Mouse (Mus musculus): ENCODE measurements around the gene C1ra. TPM values are rescaled to one million over a fixed set of nuclear protein-coding genes. Genes with fewer than 3 reads are reported as not detected.
"Not testable (repeated sequence)": the region's sequence is repeated elsewhere in the genome, so short reads cannot be mapped to it uniquely, and the experiment has no call there.

C1ra gene
- polyA plus RNA-seq, 1 experiment from 2014 or later: 24.7 TPM

DNA sequence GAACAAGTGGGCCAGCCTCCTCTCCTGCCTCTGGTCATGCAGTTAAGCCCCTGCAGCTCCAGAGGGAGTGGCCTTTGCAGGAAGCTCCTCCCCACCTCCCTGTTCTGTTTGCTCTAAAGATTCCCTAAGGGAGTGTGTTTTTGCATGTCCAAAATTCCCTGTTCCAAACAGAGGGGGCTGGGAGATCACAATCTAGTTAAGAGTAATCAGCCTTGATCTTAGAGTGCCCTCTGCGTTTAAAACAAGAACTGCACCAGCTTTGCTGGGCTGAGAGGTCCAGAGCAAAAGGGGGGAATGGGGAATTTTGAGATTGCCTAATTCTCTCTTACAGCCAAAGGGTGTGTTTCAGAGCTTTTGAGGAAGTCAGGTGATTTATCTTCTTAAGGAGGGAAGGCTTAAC lies 30.1 kb downstream of the C1ra start, which contains the start of gene C1s1:
Gene C1s1 (minus strand): TSS at position 76 of the 400 bp plus-strand sequence.
- not testable (repeated sequence) for H3K27ac ChIP-seq (ENCODE audit: low read length); H3K27me3 ChIP-seq (replicated peaks; ENCODE audit: insufficient read depth, low read length); H3K4me2 ChIP-seq (replicated peaks; ENCODE audit: low read depth, low read length); H3K36me3 ChIP-seq (ENCODE audit: insufficient read depth, low read length); H3K9ac ChIP-seq (replicated peaks; ENCODE audit: low read depth); H3K4me3 ChIP-seq (ENCODE audit: low read depth, low read length); H3K9me3 ChIP-seq (ENCODE audit: low read length); H3K4me1 ChIP-seq (ENCODE audit: insufficient read depth, low read depth, low read length)
- ATAC-seq: peak; percentile 83
- 10% methylated on average over 1 of the region's 1 CpGs for WGBS
- peak; percentile 69 for TF ChIP-seq CTCF (IDR thresholded peaks at IDR 0.05)
- peak; percentile 70 for DNase-seq (ENCODE audit: low spot score)

DNA sequence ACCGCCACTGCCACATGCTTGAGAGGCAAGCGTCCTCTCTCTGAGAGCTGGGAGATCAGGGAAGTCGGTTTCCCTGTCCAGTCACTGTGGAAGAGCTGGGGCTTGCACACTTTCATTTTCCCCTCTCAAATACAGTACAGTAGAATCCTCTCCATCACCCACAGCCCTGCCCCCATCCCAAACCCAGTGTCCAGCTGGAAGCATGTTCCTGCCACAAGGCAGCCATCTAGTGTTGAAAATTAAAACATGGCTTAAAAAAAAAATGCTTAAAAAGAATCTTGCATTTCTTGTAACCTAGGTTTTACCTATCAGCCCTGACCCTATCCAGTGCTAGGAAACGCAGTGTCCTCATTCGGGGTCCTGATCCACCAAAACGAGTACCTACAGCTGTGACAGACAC lies 32.3 kb downstream of the C1ra start:
- Histone ChIP-seq H3K36me3 (ENCODE audit: insufficient read depth, low read length) (no peaks in the 10 kb centered on the region), H3K27ac (ENCODE audit: low read length) (no peak overlapping the region), H3K9me3 (ENCODE audit: low read length) (no peaks in the 10 kb centered on the region), H3K4me2 (replicated peaks; ENCODE audit: low read depth, low read length) (no peak overlapping the region), H3K27me3 (replicated peaks; ENCODE audit: insufficient read depth, low read length) (no peaks in the 10 kb centered on the region), H3K4me3 (ENCODE audit: low read depth, low read length) (no peak overlapping the region), H3K4me1 (ENCODE audit: insufficient read depth, low read depth, low read length) (no peaks in the 10 kb centered on the region), H3K9ac (replicated peaks; ENCODE audit: low read depth) (no peak overlapping the region)
- WGBS: 67% methylated on average over 4 of the region's 6 CpGs
- TF ChIP-seq CTCF (IDR thresholded peaks at IDR 0.05) (no peak; the same call in 1 of the 2 replicates), EP300 (IDR thresholded peaks at IDR 0.05) (no peak)
- no peak for ATAC-seq
- peak; percentile 11 for DNase-seq (ENCODE audit: low spot score)

DNA sequence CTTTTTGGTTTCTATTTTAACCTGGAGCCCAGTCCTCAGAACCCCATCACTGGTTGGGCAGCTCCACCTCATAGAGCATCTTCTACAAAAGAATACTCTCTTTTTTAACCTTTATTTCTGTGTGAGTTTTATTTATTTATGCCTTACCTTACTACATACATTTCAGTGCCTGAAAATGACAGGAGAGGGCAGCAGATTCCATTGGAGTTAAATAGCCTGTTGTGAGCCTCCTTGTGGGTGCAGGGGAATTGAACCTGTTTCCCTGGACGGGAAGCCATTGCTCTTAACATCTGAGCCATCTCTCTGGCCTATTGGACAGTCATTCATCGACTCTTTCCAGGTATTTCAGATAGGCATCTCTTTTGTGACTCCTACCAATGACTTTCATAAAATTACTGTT lies 33.2 kb downstream of the C1ra start:
- TF ChIP-seq EP300 (IDR thresholded peaks at IDR 0.05) (no peak), CTCF (IDR thresholded peaks at IDR 0.05) (no peak)
- Histone ChIP-seq H3K36me3 (ENCODE audit: insufficient read depth, low read length) (no peaks in the 10 kb centered on the region), H3K27me3 (replicated peaks; ENCODE audit: insufficient read depth, low read length) (no peaks in the 10 kb centered on the region), H3K9ac (replicated peaks; ENCODE audit: low read depth) (no peak overlapping the region), H3K4me1 (ENCODE audit: insufficient read depth, low read depth, low read length) (no peaks in the 10 kb centered on the region), H3K27ac (ENCODE audit: low read length) (no peak overlapping the region), H3K9me3 (ENCODE audit: low read length) (no peaks in the 10 kb centered on the region), H3K4me3 (ENCODE audit: low read depth, low read length) (no peak overlapping the region), H3K4me2 (replicated peaks; ENCODE audit: low read depth, low read length) (no peak overlapping the region)
- ATAC-seq (no peak), DNase-seq (ENCODE audit: low spot score) (no peak)
- 66% methylated on average over 2 of the region's 2 CpGs for WGBS

DNA sequence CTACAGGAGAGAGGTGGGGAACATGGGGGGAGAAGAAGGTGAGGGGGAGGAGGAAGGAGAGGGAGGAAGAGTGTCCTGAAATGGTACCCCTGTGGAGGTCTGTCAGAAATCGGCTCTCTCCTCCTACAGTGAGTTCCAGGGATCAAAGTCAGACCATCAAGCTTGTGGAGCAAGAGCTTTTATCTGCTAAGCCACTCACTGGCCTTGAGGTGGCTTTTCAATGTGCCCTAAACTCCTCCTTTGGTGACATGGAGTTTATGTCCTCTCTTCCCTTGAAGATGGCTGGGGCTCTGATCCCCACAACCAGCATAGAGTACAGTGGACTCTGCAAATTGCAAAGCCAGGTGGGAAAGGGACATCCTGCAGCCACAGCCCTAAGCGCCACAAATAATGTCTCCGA lies 35.8 kb downstream of the C1ra start:
- not testable (repeated sequence) for H3K4me2 ChIP-seq (replicated peaks; ENCODE audit: low read depth, low read length); H3K27me3 ChIP-seq (replicated peaks; ENCODE audit: insufficient read depth, low read length); H3K27ac ChIP-seq (ENCODE audit: low read length); H3K4me3 ChIP-seq (ENCODE audit: low read depth, low read length); H3K9ac ChIP-seq (replicated peaks; ENCODE audit: low read depth); ATAC-seq; H3K4me1 ChIP-seq (ENCODE audit: insufficient read depth, low read depth, low read length); H3K9me3 ChIP-seq (ENCODE audit: low read length); H3K36me3 ChIP-seq (ENCODE audit: insufficient read depth, low read length); DNase-seq (ENCODE audit: low spot score)
- 94% methylated on average over 2 of the region's 3 CpGs for WGBS

DNA sequence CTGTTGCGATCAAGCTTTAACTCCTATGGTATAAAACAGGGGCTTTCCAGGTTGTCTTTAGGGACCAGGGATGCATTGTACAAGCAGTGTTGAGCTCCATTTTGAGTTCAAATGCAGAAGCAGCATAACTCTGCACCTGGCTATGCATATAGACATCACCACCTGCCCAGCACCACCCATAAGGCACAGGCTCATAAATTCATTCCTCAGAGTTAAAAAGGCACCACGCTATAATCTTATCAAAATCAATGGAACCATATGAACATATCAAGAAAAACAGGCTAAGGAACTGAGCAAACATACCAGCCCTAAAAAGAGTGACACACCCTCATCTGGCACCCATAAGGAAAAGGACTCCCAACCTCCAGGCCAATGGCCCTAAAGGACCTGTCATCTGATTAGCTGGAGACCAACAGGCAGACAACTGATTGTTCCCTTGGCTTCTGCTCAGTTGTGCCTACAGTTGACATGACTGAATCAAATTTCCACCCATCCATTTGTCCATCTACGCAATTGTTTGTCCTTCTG lies 36.9 kb downstream of the C1ra start:
- WGBS: 81% methylated on average over 3 of the region's 3 CpGs
- no peaks in the 10 kb centered on the region for H3K9me3 ChIP-seq (ENCODE audit: low read length)

DNA sequence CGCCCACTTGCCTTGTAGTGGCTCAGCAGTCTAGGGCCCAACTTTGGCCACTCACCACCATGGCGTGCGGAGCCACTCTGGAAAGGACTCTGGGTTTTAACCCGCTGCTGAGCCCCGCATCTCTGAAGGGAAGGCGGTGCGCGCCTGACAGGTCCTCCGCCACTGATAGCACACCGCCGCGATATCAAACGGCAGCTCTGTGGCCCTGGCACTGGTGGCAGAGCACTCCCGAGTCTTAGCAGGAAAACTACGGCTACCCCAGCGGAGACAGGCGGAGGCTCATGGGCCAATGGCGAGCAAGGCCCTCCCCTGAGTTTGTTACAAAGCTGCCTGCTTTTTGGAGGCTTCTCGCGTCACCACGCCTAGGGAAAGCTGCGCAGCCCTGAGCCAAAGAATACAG lies 40.6 kb downstream of the C1ra start:
- no peak for DNase-seq (ENCODE audit: low spot score)

More for the DNA sequence above, 36.9 kb downstream of the C1ra start:
- no peak for TF ChIP-seq CTCF (IDR thresholded peaks at IDR 0.05)
- TF ChIP-seq EP300 (IDR thresholded peaks at IDR 0.05): no peak
- no peak overlapping the region for H3K27ac ChIP-seq (ENCODE audit: low read length)
- H3K4me1 ChIP-seq (ENCODE audit: insufficient read depth, low read depth, low read length): no peaks in the 10 kb centered on the region
- H3K4me3 ChIP-seq (ENCODE audit: low read depth, low read length): no peak overlapping the region
- no peak overlapping the region for H3K4me2 ChIP-seq (replicated peaks; ENCODE audit: low read depth, low read length)
- no peak for ATAC-seq
- no peaks in the 10 kb centered on the region for H3K27me3 ChIP-seq (replicated peaks; ENCODE audit: insufficient read depth, low read length)
- no peak for DNase-seq (ENCODE audit: low spot score)
- no peak overlapping the region for H3K9ac ChIP-seq (replicated peaks; ENCODE audit: low read depth)
- no peaks in the 10 kb centered on the region for H3K36me3 ChIP-seq (ENCODE audit: insufficient read depth, low read length)

DNA sequence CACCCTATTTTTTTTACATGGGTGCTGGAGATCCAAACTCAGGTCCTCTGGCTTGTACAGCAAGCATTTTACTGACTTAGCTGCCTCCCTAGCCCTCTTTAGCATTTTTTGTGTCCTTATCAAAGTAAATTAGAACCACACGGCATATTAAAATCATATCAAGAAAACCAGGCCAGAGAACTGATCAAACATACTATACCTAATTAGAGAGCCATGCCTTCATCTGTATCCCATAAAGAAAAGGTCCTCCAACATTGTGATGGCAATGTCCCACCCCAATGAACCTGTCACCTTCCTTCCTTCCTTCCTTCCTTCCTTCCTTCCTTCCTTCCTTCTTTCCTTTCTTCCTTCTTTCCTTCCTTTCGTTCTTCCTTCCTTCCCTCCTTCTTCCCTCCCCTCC lies 43.8 kb downstream of the C1ra start:
- not testable (repeated sequence) for ATAC-seq; H3K9me3 ChIP-seq (ENCODE audit: low read length); H3K36me3 ChIP-seq (ENCODE audit: insufficient read depth, low read length); H3K4me2 ChIP-seq (replicated peaks; ENCODE audit: low read depth, low read length); DNase-seq (ENCODE audit: low spot score); H3K27me3 ChIP-seq (replicated peaks; ENCODE audit: insufficient read depth, low read length); H3K4me1 ChIP-seq (ENCODE audit: insufficient read depth, low read depth, low read length); H3K9ac ChIP-seq (replicated peaks; ENCODE audit: low read depth); H3K4me3 ChIP-seq (ENCODE audit: low read depth, low read length); H3K27ac ChIP-seq (ENCODE audit: low read length)
- 70% methylated on average over 2 of the region's 2 CpGs for WGBS

More for the DNA sequence above, 40.6 kb downstream of the C1ra start:
- Histone ChIP-seq H3K4me3 (ENCODE audit: low read depth, low read length) (no peak overlapping the region), H3K9ac (replicated peaks; ENCODE audit: low read depth) (no peak overlapping the region), H3K27ac (ENCODE audit: low read length) (no peak overlapping the region), H3K4me2 (replicated peaks; ENCODE audit: low read depth, low read length) (no peak overlapping the region), H3K9me3 (ENCODE audit: low read length) (no peaks in the 10 kb centered on the region), H3K4me1 (ENCODE audit: insufficient read depth, low read depth, low read length) (no peaks in the 10 kb centered on the region), H3K36me3 (ENCODE audit: insufficient read depth, low read length) (no peaks in the 10 kb centered on the region), H3K27me3 (replicated peaks; ENCODE audit: insufficient read depth, low read length) (no peaks in the 10 kb centered on the region)
- WGBS: 67% methylated on average over 22 of the region's 22 CpGs
- no peak for TF ChIP-seq EP300 (IDR thresholded peaks at IDR 0.05)
- TF ChIP-seq CTCF (IDR thresholded peaks at IDR 0.05): no peak
- no peak for ATAC-seq

DNA sequence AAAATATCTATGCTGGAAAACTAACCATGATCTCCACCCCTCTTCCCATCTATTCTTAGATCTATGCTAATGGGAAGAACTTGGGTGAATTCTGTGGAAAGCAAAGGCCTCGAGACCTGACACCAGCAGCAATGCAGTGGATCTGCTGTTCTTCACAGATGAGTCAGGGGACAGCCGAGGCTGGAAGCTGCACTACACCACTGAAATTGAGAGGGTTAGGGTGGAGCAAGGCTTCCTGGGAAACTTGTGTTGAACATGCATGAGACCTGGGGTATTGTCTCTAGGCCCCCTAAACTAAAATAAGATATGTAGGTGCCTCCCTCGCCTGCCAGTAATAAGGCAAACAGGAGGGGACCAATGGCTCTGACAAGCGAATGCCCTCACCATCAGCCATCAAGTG lies 49.0 kb downstream of the C1ra start:
- H3K36me3 ChIP-seq (ENCODE audit: insufficient read depth, low read length); H3K9ac ChIP-seq (replicated peaks; ENCODE audit: low read depth); H3K27ac ChIP-seq (ENCODE audit: low read length); H3K4me1 ChIP-seq (ENCODE audit: insufficient read depth, low read depth, low read length); H3K9me3 ChIP-seq (ENCODE audit: low read length); H3K27me3 ChIP-seq (replicated peaks; ENCODE audit: insufficient read depth, low read length); H3K4me2 ChIP-seq (replicated peaks; ENCODE audit: low read depth, low read length); H3K4me3 ChIP-seq (ENCODE audit: low read depth, low read length); DNase-seq (ENCODE audit: low spot score); ATAC-seq: not testable (repeated sequence)
- WGBS: 88% methylated on average over 4 of the region's 4 CpGs

DNA sequence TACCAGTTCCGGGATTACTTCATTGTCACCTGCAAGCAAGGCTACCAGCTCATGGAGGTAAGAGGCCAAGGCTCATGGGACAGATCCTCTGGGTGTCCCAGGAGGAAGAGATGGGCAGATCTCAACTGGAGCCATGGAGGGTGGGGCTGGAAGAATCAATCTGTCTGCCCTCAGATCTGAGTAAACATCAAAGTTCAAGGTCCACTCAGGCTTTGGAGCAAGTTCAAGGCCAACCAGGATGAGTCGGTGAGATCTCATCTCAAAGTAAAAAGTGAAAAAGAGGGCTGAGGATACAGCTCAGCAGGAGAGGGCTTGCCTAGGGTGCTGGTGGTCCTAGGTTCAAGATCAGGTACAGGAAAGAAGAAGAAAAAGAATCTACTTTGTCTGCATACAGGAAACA lies 49.4 kb downstream of the C1ra start:
- H3K4me3 ChIP-seq (ENCODE audit: low read depth, low read length); H3K4me1 ChIP-seq (ENCODE audit: insufficient read depth, low read depth, low read length); H3K27ac ChIP-seq (ENCODE audit: low read length); H3K4me2 ChIP-seq (replicated peaks; ENCODE audit: low read depth, low read length); H3K36me3 ChIP-seq (ENCODE audit: insufficient read depth, low read length); H3K27me3 ChIP-seq (replicated peaks; ENCODE audit: insufficient read depth, low read length); H3K9me3 ChIP-seq (ENCODE audit: low read length); H3K9ac ChIP-seq (replicated peaks; ENCODE audit: low read depth); DNase-seq (ENCODE audit: low spot score); ATAC-seq: not testable (repeated sequence)
- WGBS: 81% methylated on average over 1 of the region's 2 CpGs

Measured in lung, postnatal 0 days (tissue).